Mouse (Mus musculus) granulocyte monocyte progenitor cell, adult 5-6 weeks (primary cell): ENCODE measurements around the gene Atp6v1g2. TPM values are rescaled to one million over a fixed set of nuclear protein-coding genes. Genes with fewer than 3 reads are reported as not detected.

Experiments used
- ATAC-seq: replicated peaks from 2 replicates; pipeline ENCODE4 v1.8.0; 2016; ENCODE audit warnings: mild to moderate bottlenecking, moderate TSS enrichment, inconsistent platforms; ENCODE audit not compliant: poor library complexity, severe bottlenecking
- total RNA-seq, 2 experiments: library from RNA; stranded (forward) in 1 of 2; stranded (reverse) in 1 of 2; fragments of 200-712, 200-1000 nt in 1 of 2; fragments of >200 nt in 1 of 2; fragmentation: Nextera tagmentation in 1 of 2; gene quantifications; 2 replicates each; pipeline ENCODE4 v1.2.3; 2014 to 2017

Gene Atp6v1g2
- total RNA-seq, 2 experiments from 2014 or later = 3.9 to 11.7 TPM

DNA sequence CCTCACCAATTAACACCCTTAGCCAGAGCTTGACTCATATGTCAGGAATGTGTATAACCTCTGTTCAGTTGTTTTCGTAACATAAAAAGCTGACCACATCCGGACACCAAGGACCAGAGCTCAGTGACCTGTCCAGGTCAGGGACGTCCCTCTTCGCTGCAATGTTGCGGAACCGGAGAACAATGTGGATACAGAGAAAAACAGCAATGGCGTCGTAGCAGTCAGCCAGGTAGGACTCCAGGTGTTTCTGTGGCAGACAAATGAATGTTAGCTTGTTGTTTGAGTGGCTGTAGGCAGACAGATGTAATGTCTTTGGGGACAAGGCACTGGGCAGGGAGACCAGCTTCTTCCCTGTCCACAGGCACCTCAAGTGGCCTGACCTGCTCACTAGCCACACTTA is 44.6 kb downstream of the Atp6v1g2 start:
- no peak for ATAC-seq

DNA sequence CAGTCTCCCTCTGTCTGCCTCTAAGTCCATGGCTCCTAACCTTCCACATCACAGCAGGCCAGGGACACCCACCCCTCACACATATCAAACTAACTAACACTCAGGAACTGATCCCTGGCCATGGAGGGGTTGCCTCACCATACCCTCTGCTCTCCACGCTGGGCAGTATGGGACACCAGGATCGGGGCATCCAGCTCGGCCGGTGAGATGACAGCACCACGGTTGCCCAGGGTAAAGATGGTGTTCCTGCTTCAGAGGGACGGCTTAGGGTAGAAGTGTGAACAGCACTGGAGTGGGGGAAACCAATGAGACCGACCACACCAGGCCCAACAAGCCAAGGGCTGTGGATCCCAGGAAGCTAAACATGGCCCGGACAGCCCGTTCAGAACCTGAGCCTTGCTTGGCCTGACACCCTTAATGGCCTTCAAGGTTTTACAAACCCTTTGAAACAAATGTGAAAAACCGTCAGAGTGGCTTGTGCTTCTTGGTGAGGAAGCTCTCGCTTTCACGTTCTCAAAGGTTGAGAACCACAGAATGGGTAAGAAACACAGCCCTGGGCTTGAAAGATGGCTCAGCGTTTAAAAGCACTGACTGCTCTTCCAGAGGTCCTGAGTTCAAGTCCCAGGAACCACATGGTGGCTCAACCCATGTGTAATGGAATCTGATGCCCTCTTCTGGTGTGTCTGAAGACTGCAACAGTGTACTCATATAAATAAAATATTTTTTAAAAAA is 45.7 kb downstream of the Atp6v1g2 start:
- no peak for ATAC-seq

- no peak for ATAC-seq
These were observed 46.8 kb downstream of the Atp6v1g2 start for GRCm38 (mm10) chr17:35280276-35280675.

- ATAC-seq = no peak
These were observed 52.0 kb downstream of the Atp6v1g2 start for GRCm38 (mm10) chr17:35285431-35285830.

Other genes with a start within 250 kb of the Atp6v1g2 start
Only the 30 nearest of the 35 such genes appear.
- gene Msh5, start 186.9 kb upstream of the Atp6v1g2 start, total RNA-seq (2014; fragmentation: Nextera tagmentation) = 0.19 and 6.8 TPM in 2 replicates
- gene Msh5, start 186.9 kb upstream of the Atp6v1g2 start, total RNA-seq (2017) = 0.62 and 3.6 TPM in 2 replicates
- 231 and 245 TPM in 2 replicates for gene Clic1, start 183.7 kb upstream of the Atp6v1g2 start, total RNA-seq (2014; fragmentation: Nextera tagmentation)
- 268 and 347 TPM in 2 replicates for gene Clic1, start 183.7 kb upstream of the Atp6v1g2 start, total RNA-seq (2017)
- gene Ddah2, start 174.6 kb upstream of the Atp6v1g2 start, total RNA-seq (2014; fragmentation: Nextera tagmentation) = 3.4 TPM in 1 of 2 replicates, not detected in the other
- 0.57 and 3.7 TPM in 2 replicates for gene Ddah2, start 174.6 kb upstream of the Atp6v1g2 start, total RNA-seq (2017)
- not detected in 2 replicates for gene Ly6g6c, start 168.3 kb upstream of the Atp6v1g2 start, total RNA-seq (2014; fragmentation: Nextera tagmentation)
- not detected in 2 replicates for gene Ly6g6c, start 168.3 kb upstream of the Atp6v1g2 start, total RNA-seq (2017)
- gene Mpig6b, start 167.5 kb upstream of the Atp6v1g2 start, total RNA-seq (2014; fragmentation: Nextera tagmentation) = not detected in 2 replicates
- not detected in 2 replicates for gene Mpig6b, start 167.5 kb upstream of the Atp6v1g2 start, total RNA-seq (2017)
- gene Ly6g6e, start 156.8 kb upstream of the Atp6v1g2 start, total RNA-seq (2014; fragmentation: Nextera tagmentation) = not detected in 2 replicates
- not detected in 2 replicates for gene Ly6g6e, start 156.8 kb upstream of the Atp6v1g2 start, total RNA-seq (2017)
- not detected in 2 replicates for gene Ly6g6d, start 155.6 kb upstream of the Atp6v1g2 start, total RNA-seq (2014; fragmentation: Nextera tagmentation)
- gene Ly6g6d, start 155.6 kb upstream of the Atp6v1g2 start, total RNA-seq (2017) = not detected in 2 replicates
- not detected in 2 replicates for gene Ly6g6f, start 148.1 kb upstream of the Atp6v1g2 start, total RNA-seq (2014; fragmentation: Nextera tagmentation)
- not detected in 2 replicates for gene Ly6g6f, start 148.1 kb upstream of the Atp6v1g2 start, total RNA-seq (2017)
- gene Abhd16a, start 144.4 kb upstream of the Atp6v1g2 start, total RNA-seq (2014; fragmentation: Nextera tagmentation) = 26.7 and 33.3 TPM in 2 replicates
- gene Abhd16a, start 144.4 kb upstream of the Atp6v1g2 start, total RNA-seq (2017) = 27.7 and 35.0 TPM in 2 replicates
- gene Ly6g5c, start 125.4 kb upstream of the Atp6v1g2 start, total RNA-seq (2014; fragmentation: Nextera tagmentation) = not detected in 2 replicates
- gene Ly6g5c, start 125.4 kb upstream of the Atp6v1g2 start, total RNA-seq (2017) = not detected in 2 replicates
- gene Ly6g5b, start 118.2 kb upstream of the Atp6v1g2 start, total RNA-seq (2014; fragmentation: Nextera tagmentation) = 1.6 TPM in 1 of 2 replicates, not detected in the other
- gene Ly6g5b, start 118.2 kb upstream of the Atp6v1g2 start, total RNA-seq (2017) = 0.56 TPM in 1 of 2 replicates, not detected in the other
- 21.2 and 25.4 TPM in 2 replicates for gene Gpank1, start 112.2 kb upstream of the Atp6v1g2 start, total RNA-seq (2014; fragmentation: Nextera tagmentation)
- gene Gpank1, start 112.2 kb upstream of the Atp6v1g2 start, total RNA-seq (2017) = 24.0 and 26.9 TPM in 2 replicates
- 289 and 384 TPM in 2 replicates for gene Csnk2b, start 111.6 kb upstream of the Atp6v1g2 start, total RNA-seq (2014; fragmentation: Nextera tagmentation)
- gene Csnk2b, start 111.6 kb upstream of the Atp6v1g2 start, total RNA-seq (2017) = 277 and 317 TPM in 2 replicates
- 16.3 and 18.4 TPM in 2 replicates for gene D17H6S53E, start 107.3 kb upstream of the Atp6v1g2 start, total RNA-seq (2014; fragmentation: Nextera tagmentation)
- 7.9 and 10.7 TPM in 2 replicates for gene D17H6S53E, start 107.3 kb upstream of the Atp6v1g2 start, total RNA-seq (2017)
- not detected in 2 replicates for gene Apom, start 101.6 kb upstream of the Atp6v1g2 start, total RNA-seq (2014; fragmentation: Nextera tagmentation)
- gene Apom, start 101.6 kb upstream of the Atp6v1g2 start, total RNA-seq (2017) = 1.2 TPM in 1 of 2 replicates, not detected in the other
- 93.9 and 111 TPM in 2 replicates for gene Bag6, start 98.5 kb upstream of the Atp6v1g2 start, total RNA-seq (2014; fragmentation: Nextera tagmentation)
- 68.8 and 74.0 TPM in 2 replicates for gene Bag6, start 98.5 kb upstream of the Atp6v1g2 start, total RNA-seq (2017)
- gene Prrc2a, start 68.8 kb upstream of the Atp6v1g2 start, total RNA-seq (2014; fragmentation: Nextera tagmentation) = 254 and 306 TPM in 2 replicates
- 43.2 and 67.9 TPM in 2 replicates for gene Prrc2a, start 68.8 kb upstream of the Atp6v1g2 start, total RNA-seq (2017)
- 15.1 and 20.8 TPM in 2 replicates for gene Aif1, start 57.6 kb upstream of the Atp6v1g2 start, total RNA-seq (2014; fragmentation: Nextera tagmentation)
- 7.8 and 14.3 TPM in 2 replicates for gene Aif1, start 57.6 kb upstream of the Atp6v1g2 start, total RNA-seq (2017)
- gene Lst1, start 45.2 kb upstream of the Atp6v1g2 start, total RNA-seq (2014; fragmentation: Nextera tagmentation) = 78.7 and 89.0 TPM in 2 replicates
- 55.5 and 115 TPM in 2 replicates for gene Lst1, start 45.2 kb upstream of the Atp6v1g2 start, total RNA-seq (2017)
- gene Ltb, start 39.2 kb upstream of the Atp6v1g2 start, total RNA-seq (2014; fragmentation: Nextera tagmentation) = 1.6 TPM in 1 of 2 replicates, not detected in the other
- 0.41 and 0.99 TPM in 2 replicates for gene Ltb, start 39.2 kb upstream of the Atp6v1g2 start, total RNA-seq (2017)
- gene Tnf, start 31.7 kb upstream of the Atp6v1g2 start, total RNA-seq (2014; fragmentation: Nextera tagmentation) = 5.9 and 12.2 TPM in 2 replicates
- 13.1 and 15.2 TPM in 2 replicates for gene Tnf, start 31.7 kb upstream of the Atp6v1g2 start, total RNA-seq (2017)
- gene Lta, start 28.3 kb upstream of the Atp6v1g2 start, total RNA-seq (2014; fragmentation: Nextera tagmentation) = not detected in 2 replicates
- gene Lta, start 28.3 kb upstream of the Atp6v1g2 start, total RNA-seq (2017) = not detected in 2 replicates
- gene Gm16181, start 12.8 kb upstream of the Atp6v1g2 start, total RNA-seq (2014; fragmentation: Nextera tagmentation) = not detected in 2 replicates
- gene Gm16181, start 12.8 kb upstream of the Atp6v1g2 start, total RNA-seq (2017) = 0.82 TPM in 1 of 2 replicates, not detected in the other
- gene Nfkbil1, start 2.1 kb downstream of the Atp6v1g2 start, total RNA-seq (2014; fragmentation: Nextera tagmentation) = 4.5 and 5.2 TPM in 2 replicates
- gene Nfkbil1, start 2.1 kb downstream of the Atp6v1g2 start, total RNA-seq (2017) = 5.3 and 5.9 TPM in 2 replicates
- gene Ddx39b, start 8.1 kb downstream of the Atp6v1g2 start, total RNA-seq (2014; fragmentation: Nextera tagmentation) = 411 and 417 TPM in 2 replicates
- 175 and 187 TPM in 2 replicates for gene Ddx39b, start 8.1 kb downstream of the Atp6v1g2 start, total RNA-seq (2017)
- 275 and 369 TPM in 2 replicates for gene H2-D1, start 29.1 kb downstream of the Atp6v1g2 start, total RNA-seq (2014; fragmentation: Nextera tagmentation)
- gene H2-D1, start 29.1 kb downstream of the Atp6v1g2 start, total RNA-seq (2017) = 399 and 416 TPM in 2 replicates
- gene H2-Q1, start 86.7 kb downstream of the Atp6v1g2 start, total RNA-seq (2014; fragmentation: Nextera tagmentation) = not detected in 2 replicates
- gene H2-Q1, start 86.7 kb downstream of the Atp6v1g2 start, total RNA-seq (2017) = not detected in 2 replicates
- gene H2-Q2, start 108.6 kb downstream of the Atp6v1g2 start, total RNA-seq (2014; fragmentation: Nextera tagmentation) = 0.45 TPM in 1 of 2 replicates, not detected in the other
- gene H2-Q2, start 108.6 kb downstream of the Atp6v1g2 start, total RNA-seq (2017) = not detected in 2 replicates
- 8.3 and 15.5 TPM in 2 replicates for gene H2-Q4, start 146.0 kb downstream of the Atp6v1g2 start, total RNA-seq (2014; fragmentation: Nextera tagmentation)
- 19.5 and 23.4 TPM in 2 replicates for gene H2-Q4, start 146.0 kb downstream of the Atp6v1g2 start, total RNA-seq (2017)
- 23.1 and 29.0 TPM in 2 replicates for gene H2-Q6, start 191.2 kb downstream of the Atp6v1g2 start, total RNA-seq (2014; fragmentation: Nextera tagmentation)
- 30.8 and 35.5 TPM in 2 replicates for gene H2-Q6, start 191.2 kb downstream of the Atp6v1g2 start, total RNA-seq (2017)